Mouse (Mus musculus) T-helper 1 cell (primary cell): ENCODE measurements at regions not wholly inside any gene's neighbourhood (a gene's known extent, or its start where the extent isn't known, plus 50 kb on each side); places are given as distances from the start of the nearest gene placed in this dataset.

ENCODE experiments used
- in situ Hi-C: fragments of 300-600 bp; cut with MboI, MseI; formaldehyde crosslinking; loops from one replicate; pipeline ENCODE4 v1.15.1; 2025; ENCODE audit warnings: high pct_unique_total_duplicates

DNA sequence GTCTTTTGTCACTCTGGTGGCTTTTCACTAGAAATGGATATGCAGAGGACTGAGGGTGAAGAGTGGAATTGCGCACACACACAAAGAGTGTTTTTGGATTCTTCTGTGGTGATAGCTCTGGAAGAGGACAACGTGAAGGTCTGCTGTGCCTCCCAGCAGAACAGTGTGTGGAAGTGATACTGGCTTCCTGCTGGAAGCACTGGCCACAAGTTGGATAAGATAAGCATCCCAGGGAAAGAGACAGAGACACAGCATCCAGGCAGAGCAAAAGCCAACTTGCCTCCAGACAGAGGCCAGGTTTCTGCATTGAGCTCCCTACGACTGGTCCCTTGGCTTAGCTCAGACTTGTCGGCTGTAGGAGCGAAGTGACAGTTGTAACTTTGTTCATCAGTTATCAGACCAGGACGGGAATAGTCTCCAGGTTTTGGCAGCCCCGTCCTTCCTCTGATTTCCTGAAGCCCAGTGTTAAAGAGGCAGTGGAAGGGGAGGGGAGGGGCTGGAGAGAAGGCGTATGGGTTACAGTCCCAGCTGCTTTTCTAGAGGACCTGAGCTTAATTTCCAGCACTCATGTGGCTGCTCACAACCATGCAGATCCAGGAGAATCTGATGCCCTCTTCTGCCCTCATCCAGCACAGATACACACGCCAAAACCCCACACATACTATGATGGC is 89.2 kb downstream of the Tmem170b start:
- in situ Hi-C loops, result no loop called here

DNA sequence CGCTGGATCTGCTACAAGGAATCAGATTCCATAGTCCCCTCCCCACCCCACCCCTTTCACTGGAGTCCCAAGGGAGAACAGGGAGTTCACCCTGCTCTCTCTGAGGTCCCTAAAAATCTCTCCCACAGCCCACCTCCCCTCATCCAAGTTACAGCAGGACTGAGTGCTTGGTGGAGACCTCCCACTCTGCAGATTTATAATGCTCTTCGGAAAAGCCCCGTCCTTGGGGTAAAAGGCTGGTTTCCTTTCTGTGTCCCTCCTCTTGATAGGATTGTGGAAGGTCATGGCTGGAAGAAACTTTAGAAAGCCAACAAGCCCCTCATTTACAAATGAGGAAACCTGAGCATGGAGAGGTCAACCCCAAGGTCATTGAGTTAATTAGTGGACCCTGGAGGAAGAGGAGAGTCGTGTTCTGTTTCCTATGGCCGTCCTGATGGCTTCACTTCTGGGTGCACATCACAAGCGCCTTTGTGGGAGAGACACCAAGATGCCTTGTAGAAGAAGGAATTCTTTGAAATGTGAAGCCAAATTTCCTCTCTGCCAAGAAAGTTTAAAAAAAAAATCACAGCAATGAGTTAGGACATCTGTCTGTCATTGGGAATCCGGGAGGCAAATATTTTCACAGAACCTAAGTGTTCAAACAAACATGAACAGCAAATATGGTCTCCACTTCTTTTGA is 91.2 kb downstream of the Tmem170b start:
- in situ Hi-C loops, result no loop called here

DNA sequence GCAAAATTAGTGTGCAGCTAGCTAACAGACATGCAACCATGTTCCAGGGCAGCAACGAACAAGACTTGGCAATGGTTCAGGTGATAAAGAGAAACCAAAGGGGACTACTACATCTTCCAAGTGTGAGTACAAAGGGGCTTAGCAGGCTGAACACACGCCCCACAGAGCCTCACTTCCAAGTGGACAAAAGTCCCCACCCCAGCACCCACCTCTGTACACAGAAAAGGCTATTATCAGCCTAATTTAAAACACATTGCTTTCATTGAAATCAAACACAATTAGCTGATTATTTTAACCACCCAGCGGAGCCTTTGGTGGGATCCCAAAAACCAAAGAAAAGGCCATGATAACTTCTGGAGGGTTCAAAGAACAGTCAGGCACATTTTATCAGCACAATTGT is 95.6 kb downstream of the Tmem170b start:
- in situ Hi-C loops, result loop anchor here (5.0 kb wide), 1 partner anchor 54 kb away; no protein-coding TSS in a partner anchor

DNA sequence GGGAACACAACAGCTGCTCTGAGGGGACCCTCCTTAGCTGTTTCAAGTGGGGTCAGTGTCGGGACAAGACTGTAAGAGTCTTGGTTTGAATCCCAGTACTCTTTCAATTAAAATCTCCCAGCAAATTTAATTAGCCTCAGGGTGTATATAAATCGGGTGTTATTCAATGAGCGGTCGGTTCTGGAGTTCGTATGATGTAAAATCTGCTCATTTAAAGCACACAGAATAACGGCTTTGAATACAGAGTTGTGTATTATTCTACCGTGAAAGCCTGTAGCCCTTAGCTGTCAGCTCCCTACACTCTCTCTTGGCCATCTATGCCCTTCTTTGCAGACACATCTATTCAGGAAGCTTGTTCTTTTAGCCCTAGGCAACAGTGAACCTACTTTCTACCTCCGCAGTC is 96.1 kb downstream of the Tmem170b start:
- in situ Hi-C loops, result loop anchor here (5.0 kb wide), 1 partner anchor 55 kb away; no protein-coding TSS in a partner anchor

DNA sequence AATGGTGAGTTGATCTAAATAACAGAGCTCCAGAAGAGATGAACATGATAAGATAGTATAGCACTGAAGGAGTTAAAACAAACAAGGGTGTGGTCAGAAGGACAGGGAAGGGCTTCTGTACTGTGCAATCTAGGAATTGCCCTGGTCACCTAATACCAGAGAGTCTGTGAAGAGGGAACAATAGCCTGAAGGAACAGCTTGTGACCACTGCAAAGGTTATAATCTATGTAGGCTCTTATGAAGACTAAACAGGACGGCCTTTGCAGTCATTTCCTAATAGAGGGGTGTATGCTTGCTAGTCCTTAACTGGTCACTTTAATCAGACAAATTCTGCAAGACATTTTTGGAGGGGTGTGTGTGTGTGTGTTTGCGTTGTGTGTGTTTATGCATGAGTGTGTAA is 97.5 kb downstream of the Tmem170b start:
- in situ Hi-C loops, result loop anchor here (5.0 kb wide), 1 partner anchor 56 kb away; no protein-coding TSS in a partner anchor

DNA sequence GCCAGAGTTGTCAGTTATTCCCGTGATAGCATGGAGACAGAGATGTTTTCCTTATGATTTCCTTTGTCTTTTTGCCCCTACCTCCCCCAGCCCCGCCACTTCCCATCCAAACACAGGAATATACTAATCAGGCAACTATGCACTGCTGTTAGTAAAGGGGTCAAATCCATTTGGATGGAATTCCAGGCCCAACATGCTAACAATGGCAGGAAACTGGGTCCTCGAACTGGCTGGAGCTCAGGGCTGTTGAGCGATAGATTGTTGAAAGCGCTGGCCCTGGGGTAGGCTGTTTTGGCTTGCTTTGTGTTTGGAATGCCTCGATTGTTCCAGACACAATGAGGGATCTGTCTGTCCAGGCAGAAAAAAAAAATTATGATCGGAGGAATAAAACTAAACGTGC is 97.9 kb downstream of the Tmem170b start:
- in situ Hi-C loops, result loop anchor here (5.0 kb wide), 1 partner anchor 56 kb away; no protein-coding TSS in a partner anchor

DNA sequence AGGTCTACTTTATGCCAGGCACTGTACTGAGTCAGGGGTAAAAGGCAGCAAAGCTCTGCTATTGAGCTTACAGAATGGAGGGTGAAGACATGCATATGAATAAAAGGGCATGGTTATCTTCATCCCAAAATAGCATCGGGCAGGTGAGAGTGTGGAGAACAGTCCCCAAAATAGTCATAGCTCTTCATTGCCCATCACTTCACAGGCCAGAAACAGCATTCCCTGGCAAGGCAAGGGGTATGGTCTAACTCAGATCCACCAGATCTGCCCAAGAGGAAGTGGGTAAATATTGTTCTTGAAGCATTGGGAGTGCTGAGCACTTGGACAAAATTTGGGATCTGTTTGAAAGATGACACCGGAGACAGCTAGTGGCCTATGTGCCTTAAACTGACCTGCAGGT is 99.1 kb downstream of the Tmem170b start:
- in situ Hi-C loops, result loop anchor here (5.0 kb wide), 2 partner anchors 58 to 597 kb away; partner anchors contain the start of gene Edn1

DNA sequence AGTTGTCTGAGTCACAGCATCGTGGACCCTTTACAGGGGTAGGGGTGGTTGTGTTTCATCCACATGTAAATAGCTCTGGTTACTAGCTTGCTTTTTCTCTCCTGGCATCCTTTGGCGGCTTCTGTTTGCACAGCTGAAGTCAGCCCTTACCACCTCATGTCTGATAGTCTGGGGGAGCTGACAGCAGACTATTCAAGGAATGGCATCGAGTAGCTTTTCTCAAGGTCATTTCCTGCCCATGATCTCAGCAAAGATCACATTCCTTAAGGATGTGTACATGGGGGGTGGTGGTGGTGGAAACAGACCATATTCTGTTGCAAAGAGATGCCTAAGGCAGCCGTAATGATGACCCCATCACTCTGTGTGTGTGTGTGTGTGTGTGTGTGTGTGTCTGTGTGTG is 99.9 kb downstream of the Tmem170b start:
- in situ Hi-C loops, result loop anchor here (5.0 kb wide), 1 partner anchor 597 kb away; the partner anchor contains the start of gene Edn1

DNA sequence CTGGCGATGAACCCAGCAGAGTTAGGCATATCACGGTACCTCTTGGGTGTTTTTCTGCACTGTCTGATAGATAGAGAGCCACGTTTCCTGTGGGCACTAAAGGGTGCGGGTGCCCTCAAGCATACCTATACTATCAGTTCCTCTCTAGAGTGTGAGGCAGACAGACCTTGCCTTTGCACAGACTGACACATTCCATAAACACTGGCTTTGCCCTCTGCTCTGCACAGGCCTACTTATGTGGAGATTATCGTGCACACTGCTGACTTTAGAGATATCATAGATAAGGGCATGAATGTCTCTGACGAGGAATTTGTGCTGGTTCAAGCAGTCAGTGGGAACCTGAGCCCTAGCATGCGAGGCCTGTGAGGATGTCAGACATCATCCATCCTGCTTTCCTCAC is 102.1 kb downstream of the Tmem170b start:
- in situ Hi-C loops, result loop anchor here (5.0 kb wide), 1 partner anchor 594 kb away; the partner anchor contains the start of gene Edn1

DNA sequence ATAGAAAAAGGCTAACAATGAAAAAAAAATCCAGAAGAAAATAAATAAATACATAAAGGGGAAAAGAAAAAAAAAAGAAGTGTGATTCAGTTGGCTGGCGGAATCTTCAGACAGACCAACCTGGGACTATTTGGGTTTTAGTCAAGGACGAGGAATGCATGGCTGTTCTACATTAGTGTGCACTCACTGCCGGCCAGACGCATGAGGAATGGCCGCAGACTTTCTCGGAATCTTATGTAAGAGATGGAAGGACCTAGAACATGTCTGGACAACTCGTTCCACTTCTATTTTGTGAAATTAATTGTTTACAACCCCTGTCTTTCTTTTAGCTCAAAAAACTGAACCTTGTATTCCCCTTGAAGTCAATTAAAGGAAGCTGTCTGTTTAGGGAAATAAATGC is 103.4 kb downstream of the Tmem170b start:
- in situ Hi-C loops, result loop anchor here (5.0 kb wide), 1 partner anchor 593 kb away; the partner anchor contains the start of gene Edn1

DNA sequence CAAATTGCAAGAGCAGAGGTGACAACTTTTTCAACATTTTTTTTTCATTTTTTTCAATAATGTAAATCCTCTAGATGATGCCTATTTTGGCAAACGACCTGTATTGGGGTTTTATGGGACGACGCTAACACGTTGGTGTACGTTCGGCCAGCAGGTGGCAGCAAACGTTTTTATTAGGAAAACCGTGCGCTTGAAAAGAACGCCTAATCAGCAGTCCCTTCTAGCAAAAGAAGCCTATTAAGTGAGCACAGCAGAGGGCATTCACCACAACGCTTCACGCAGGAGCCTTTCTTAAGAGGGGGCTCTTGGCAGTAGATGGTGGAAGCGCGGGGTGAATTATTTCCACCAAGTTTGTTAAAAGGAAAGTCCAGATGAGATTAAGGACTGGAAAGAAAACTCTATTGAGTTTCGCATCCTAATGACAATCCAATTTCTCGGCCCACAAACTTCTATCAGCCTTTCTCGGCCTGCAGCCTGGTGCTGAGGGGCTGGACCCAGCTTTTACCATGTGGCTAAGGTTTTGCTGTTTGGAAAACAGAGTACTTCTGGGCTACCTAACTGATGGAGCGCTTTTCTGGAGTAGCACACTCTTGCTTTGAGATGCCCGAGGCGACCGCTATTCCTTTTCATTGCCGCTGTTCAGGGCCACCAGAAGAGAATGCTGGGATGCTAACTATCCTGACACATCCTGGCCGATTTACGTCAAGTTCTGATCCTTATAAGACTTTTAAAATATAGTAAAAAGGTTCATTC is 103.9 kb downstream of the Tmem170b start:
- in situ Hi-C loops, result loop anchor here (5.0 kb wide), 1 partner anchor 593 kb away; the partner anchor contains the start of gene Edn1

DNA sequence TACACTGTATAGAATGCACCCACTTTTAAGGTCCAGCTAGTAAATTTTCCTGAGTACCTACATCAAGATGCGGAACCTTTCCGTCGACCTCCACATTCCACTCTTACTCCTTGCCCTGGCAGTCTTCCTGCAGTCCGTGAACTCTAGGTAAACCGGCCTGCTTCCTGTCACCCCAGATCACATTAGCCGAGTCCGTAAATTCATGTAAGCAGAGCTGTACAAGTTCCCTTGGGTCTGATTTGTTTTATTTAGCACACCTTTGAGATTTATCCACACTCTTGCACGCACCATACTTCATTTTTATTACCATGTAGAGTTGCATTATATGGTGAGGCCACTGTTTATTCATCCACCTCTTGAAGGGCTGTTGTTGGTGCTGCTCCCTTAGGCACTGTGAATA is 106.9 kb downstream of the Tmem170b start:
- in situ Hi-C loops, result no loop called here
